Mouse (Mus musculus) testis, adult 2 months (tissue): ENCODE measurements around the gene Rif1. TPM values are rescaled to one million over a fixed set of nuclear protein-coding genes. Genes with fewer than 3 reads are reported as not detected.

Source experiments
- H3K27ac ChIP-seq: fragments of 200-500 bp; 2 replicates; pipeline ENCODE4 v1.5.1; 2012; ENCODE audit warnings: low read depth, low read length; ENCODE audit not compliant: control insufficient read depth, insufficient read depth
- H3K27me3 ChIP-seq: fragments of 200-500 bp; 2 replicates; pipeline ENCODE4 v1.6.1; 2012; ENCODE audit warnings: mild to moderate bottlenecking, low read length, moderate library complexity; ENCODE audit not compliant: control insufficient read depth, insufficient read depth
- H3K36me3 ChIP-seq: fragments of 200-500 bp; 2 replicates; pipeline ENCODE4 v1.6.1; 2012; ENCODE audit warnings: mild to moderate bottlenecking, low read length; ENCODE audit not compliant: control insufficient read depth, insufficient read depth
- H3K4me1 ChIP-seq: fragments of 200-500 bp; 2 replicates; pipeline ENCODE4 v1.6.1; 2012; ENCODE audit warnings: low read length; ENCODE audit not compliant: control insufficient read depth, insufficient read depth
- H3K4me3 ChIP-seq: fragments of 200-500 bp; 2 replicates; pipeline ENCODE4 v1.5.1; 2012; ENCODE audit warnings: low read depth, mild to moderate bottlenecking, low read length, moderate library complexity, mixed read lengths; ENCODE audit not compliant: control insufficient read depth
- CTCF ChIP-seq: fragments of 200-500 bp; IDR thresholded peaks from 2 replicates; pipeline ENCODE4 v1.5.1; 2012; ENCODE audit warnings: low read depth, mild to moderate bottlenecking, inconsistent platforms, low read length, moderate library complexity; ENCODE audit not compliant: control insufficient read depth, insufficient read depth, insufficient replicate concordance
- POLR2A ChIP-seq: fragments of 200-500 bp; IDR thresholded peaks from 2 replicates; pipeline ENCODE4 v1.6.1; 2012; ENCODE audit warnings: low read depth, mild to moderate bottlenecking, inconsistent platforms, low read length, moderate library complexity; ENCODE audit not compliant: control insufficient read depth
- polyA plus RNA-seq: library from polyadenylated mRNA; depleted of rRNA; stranded (reverse); fragments of >200 nt; gene quantifications from 2 replicates; pipeline ENCODE4 v1.2.3, GENCODE M21; 2012; rRNA removed

Rif1 gene
- 20.2 and 22.4 TPM in 2 replicates for polyA plus RNA-seq

GRCm38 (mm10) chr2:52072491-52073140 lies at the start of gene Rif1:
Gene Rif1, plus strand, starts transcription at chr2:52072832.
- H3K36me3 ChIP-seq = no peaks in the 10 kb centered on the region
- no peaks in the 10 kb centered on the region for H3K27me3 ChIP-seq
- TF ChIP-seq POLR2A = peak; percentile 55; the same call in 1 of the 2 replicates
- TF ChIP-seq CTCF = no peak
- H3K4me1 ChIP-seq = peaks cover 15% of the 10 kb centered on the region
- H3K4me3 ChIP-seq = peak within 1 kb of the TSS; percentile 86
- H3K27ac ChIP-seq = peak within 1 kb of the TSS; percentile 95

GRCm38 (mm10) chr2:52027061-52027460 lies 45.6 kb upstream of the Rif1 start:
- TF ChIP-seq CTCF = no peak
- no peak for TF ChIP-seq POLR2A
- Histone ChIP-seq H3K27ac (no peak overlapping the region), H3K36me3 (no peaks in the 10 kb centered on the region), H3K4me3 (no peak overlapping the region), H3K4me1 (no peaks in the 10 kb centered on the region), H3K27me3 (no peaks in the 10 kb centered on the region)

- Histone ChIP-seq H3K27me3 (no peaks in the 10 kb centered on the region), H3K36me3 (no peaks in the 10 kb centered on the region), H3K4me1 (no peaks in the 10 kb centered on the region), H3K27ac (no peak overlapping the region), H3K4me3 (no peak overlapping the region)
- TF ChIP-seq CTCF (no peak), POLR2A (no peak)
These were observed 43.2 kb upstream of the Rif1 start for GRCm38 (mm10) chr2:52029426-52029825.

- Histone ChIP-seq H3K4me1 (no peaks in the 10 kb centered on the region), H3K4me3 (no peak overlapping the region), H3K36me3 (no peaks in the 10 kb centered on the region), H3K27me3 (no peaks in the 10 kb centered on the region), H3K27ac (no peak overlapping the region)
- TF ChIP-seq POLR2A = no peak
- TF ChIP-seq CTCF = no peak
These were observed 41.1 kb upstream of the Rif1 start for GRCm38 (mm10) chr2:52031491-52031890.

GRCm38 (mm10) chr2:52034601-52035000 lies 38.0 kb upstream of the Rif1 start:
- no peaks in the 10 kb centered on the region for H3K36me3 ChIP-seq
- no peaks in the 10 kb centered on the region for H3K27me3 ChIP-seq
- no peak overlapping the region for H3K27ac ChIP-seq
- no peak overlapping the region for H3K4me3 ChIP-seq
- TF ChIP-seq CTCF = no peak
- no peak for TF ChIP-seq POLR2A
- H3K4me1 ChIP-seq = no peaks in the 10 kb centered on the region; the same call in 1 of the 2 replicates

- Histone ChIP-seq H3K4me3 (no peak overlapping the region), H3K27ac (no peak overlapping the region), H3K36me3 (no peaks in the 10 kb centered on the region), H3K27me3 (no peaks in the 10 kb centered on the region), H3K4me1 (no peaks in the 10 kb centered on the region; the same call in 1 of the 2 replicates)
- TF ChIP-seq CTCF = no peak
- TF ChIP-seq POLR2A = no peak
These were observed 37.5 kb upstream of the Rif1 start for GRCm38 (mm10) chr2:52035144-52035543.

- Histone ChIP-seq H3K4me3 (no peak overlapping the region), H3K36me3 (no peaks in the 10 kb centered on the region), H3K27me3 (no peaks in the 10 kb centered on the region), H3K27ac (no peak overlapping the region), H3K4me1 (no peaks in the 10 kb centered on the region; the same call in 1 of the 2 replicates)
- no peak for TF ChIP-seq POLR2A
- no peak for TF ChIP-seq CTCF
These were observed 35.6 kb upstream of the Rif1 start for GRCm38 (mm10) chr2:52036929-52037595.
